Mouse (Mus musculus) MEL (cell line): ENCODE results near the gene Ndrg2. TPM values are rescaled to one million over a fixed set of nuclear protein-coding genes. Genes with fewer than 3 reads are reported as not detected.
"Not testable (repeated sequence)": the region's sequence is repeated elsewhere in the genome, so short reads cannot be mapped to it uniquely, and the experiment has no call there.

Experiments
- DNase-seq: peaks from one replicate; pipeline ENCODE4 v3.0.0; 2011; ENCODE audit warnings: low read depth, low spot score
- H3K27ac ChIP-seq: 2 replicates; pipeline ENCODE4 v1.5.1; 2012; ENCODE audit warnings: low read depth, mild to moderate bottlenecking, control low read depth, low read length, moderate library complexity; ENCODE audit not compliant: control insufficient read depth
- H3K27me3 ChIP-seq, 2 experiments: fragments of 150-350 bp in 1 of 2; sonication (generic) in 1 of 2; 2 replicates each; pipeline ENCODE4 v1.6.1; 2012; ENCODE audit warnings: low read length in 2 of 2, mild to moderate bottlenecking in 2 of 2, improper control_type of control experiment in 1 of 2, moderate library complexity in 1 of 2; ENCODE audit not compliant: insufficient read depth in 2 of 2, control insufficient read depth in 1 of 2
- H3K36me3 ChIP-seq, 2 experiments: 2 replicates each; pipeline ENCODE4 v1.6.1; 2012 to 2014; ENCODE audit warnings: low read length in 2 of 2, improper control_type of control experiment in 1 of 2, inconsistent platforms in 1 of 2, mild to moderate bottlenecking in 1 of 2; ENCODE audit not compliant: insufficient read depth in 2 of 2, control insufficient read depth in 1 of 2
- H3K4me1 ChIP-seq, 2 experiments: fragments of 150-350 bp in 1 of 2; sonication (generic) in 1 of 2; 2 replicates each; pipeline ENCODE4 v1.6.1; 2012; ENCODE audit warnings: low read length in 2 of 2, improper control_type of control experiment in 1 of 2, mild to moderate bottlenecking in 1 of 2; ENCODE audit not compliant: insufficient read depth in 2 of 2, control insufficient read depth in 1 of 2
- H3K4me3 ChIP-seq, 2 experiments: fragments of 150-350 bp in 1 of 2; sonication (generic) in 1 of 2; 2 replicates each; pipeline ENCODE4 v1.5.1; 2012; ENCODE audit warnings: low read depth in 2 of 2, low read length in 2 of 2, mild to moderate bottlenecking in 2 of 2, moderate library complexity in 2 of 2, control low read depth in 1 of 2, improper control_type of control experiment in 1 of 2; ENCODE audit not compliant: control insufficient read depth in 1 of 2, insufficient read depth in 1 of 2
- H3K79me2 ChIP-seq: 2 replicates; pipeline ENCODE4 v1.6.1; 2012; ENCODE audit warnings: mild to moderate bottlenecking, low read length, moderate library complexity; ENCODE audit not compliant: control insufficient read depth, poor library complexity, insufficient read depth
- H3K9ac ChIP-seq: 2 replicates; pipeline ENCODE4 v1.6.1; 2012; ENCODE audit warnings: low read depth, mild to moderate bottlenecking, control low read depth, low read length, moderate library complexity; ENCODE audit not compliant: control insufficient read depth, poor library complexity, severe bottlenecking
- H3K9me3 ChIP-seq: fragments of 150-350 bp; sonication (generic); replicated peaks from 2 replicates; pipeline ENCODE4 v1.6.1; 2012; ENCODE audit warnings: mild to moderate bottlenecking, low read length, improper control_type of control experiment, moderate library complexity; ENCODE audit not compliant: insufficient read depth
- CHD1 ChIP-seq: IDR thresholded peaks from 2 replicates; pipeline ENCODE4 v1.6.1; 2012; ENCODE audit warnings: low read depth, mild to moderate bottlenecking, inconsistent platforms, low read length, improper control_type of control experiment
- CHD2 ChIP-seq: IDR thresholded peaks from 2 replicates; pipeline ENCODE4 v1.6.1; 2011; ENCODE audit warnings: low read length, improper control_type of control experiment
- CTCF ChIP-seq, 3 experiments: IDR thresholded peaks in 2 of 3; conservative IDR thresholded peaks in 1 of 3; 2 replicates each; pipeline ENCODE4 v1.5.1; 2011 to 2012; ENCODE audit warnings: low read length in 3 of 3, low read depth in 2 of 3, mild to moderate bottlenecking in 2 of 3, improper control_type of control experiment in 1 of 3, inconsistent platforms in 1 of 3, mixed read lengths in 1 of 3, moderate library complexity in 1 of 3; ENCODE audit not compliant: control insufficient read depth in 1 of 3, insufficient read depth in 1 of 3, poor library complexity in 1 of 3, severe bottlenecking in 1 of 3
- ETS1 ChIP-seq: IDR thresholded peaks from 2 replicates; pipeline ENCODE4 v1.6.1; 2012; ENCODE audit warnings: low read depth, mild to moderate bottlenecking, inconsistent platforms, low read length, improper control_type of control experiment, moderate library complexity
- MAFK ChIP-seq: IDR thresholded peaks from 2 replicates; pipeline ENCODE4 v1.6.1; 2011; ENCODE audit warnings: low read depth, mild to moderate bottlenecking, low read length, improper control_type of control experiment, borderline replicate concordance
- MYC ChIP-seq: IDR thresholded peaks from 2 replicates; pipeline ENCODE4 v1.6.1; 2011; ENCODE audit warnings: low read depth, mild to moderate bottlenecking, low read length, improper control_type of control experiment, moderate library complexity
- RAD21 ChIP-seq: IDR thresholded peaks from 2 replicates; pipeline ENCODE4 v1.6.1; 2011; ENCODE audit warnings: mild to moderate bottlenecking, low read depth, low read length, improper control_type of control experiment
- RCOR1 ChIP-seq: IDR thresholded peaks from 2 replicates; pipeline ENCODE4 v1.6.1; 2012; ENCODE audit warnings: low read depth, mild to moderate bottlenecking, inconsistent platforms, low read length, improper control_type of control experiment
- SMC3 ChIP-seq: IDR thresholded peaks from 2 replicates; pipeline ENCODE4 v1.6.1; 2011; ENCODE audit warnings: low read depth, low read length, improper control_type of control experiment
- TCF12 ChIP-seq: IDR thresholded peaks from 2 replicates; pipeline ENCODE4 v1.6.1; 2014; ENCODE audit warnings: low read depth, mild to moderate bottlenecking, inconsistent platforms, low read length, improper control_type of control experiment, moderate library complexity
- USF1 ChIP-seq: IDR thresholded peaks from 2 replicates; pipeline ENCODE4 v1.6.1; 2014; ENCODE audit warnings: low read depth, mild to moderate bottlenecking, inconsistent platforms, low read length, improper control_type of control experiment, moderate library complexity
- ZC3H11A ChIP-seq: IDR thresholded peaks from 2 replicates; pipeline ENCODE4 v1.6.1; 2012; ENCODE audit warnings: low read depth, mild to moderate bottlenecking, inconsistent platforms, low read length, improper control_type of control experiment
- ZKSCAN1 ChIP-seq: IDR thresholded peaks from 2 replicates; pipeline ENCODE4 v1.6.1; 2012; ENCODE audit warnings: low read depth, mild to moderate bottlenecking, inconsistent platforms, low read length, improper control_type of control experiment, moderate library complexity
- ZNF384 ChIP-seq: IDR thresholded peaks from 2 replicates; pipeline ENCODE4 v1.6.1; 2012; ENCODE audit warnings: low read depth, mild to moderate bottlenecking, inconsistent platforms, low read length, improper control_type of control experiment
- polyA plus RNA-seq, 2 experiments: library from polyadenylated mRNA; stranded (reverse) in 1 of 2; unstranded in 1 of 2; fragments of >175 nt in 1 of 2; fragments of >200 nt in 1 of 2; gene quantifications; 2 replicates each; pipeline versions ENCODE4 v1.2.1 to v1.2.4; 2012; ENCODE audit warnings: low replicate concordance in 2 of 2, low read depth in 1 of 2; ENCODE audit not compliant: insufficient read length in 2 of 2, insufficient read depth in 1 of 2, missing spikeins in 1 of 2
- total RNA-seq: library from RNA; depleted of rRNA; stranded (reverse); fragments of 300-350 nt; gene quantifications from 2 replicates; pipeline ENCODE4 v1.2.3, GENCODE M21; 2012

Gene Ndrg2
- total and polyA plus RNA-seq, 3 experiments: 11.2 to 48.6 TPM; not detected in 1

DNA sequence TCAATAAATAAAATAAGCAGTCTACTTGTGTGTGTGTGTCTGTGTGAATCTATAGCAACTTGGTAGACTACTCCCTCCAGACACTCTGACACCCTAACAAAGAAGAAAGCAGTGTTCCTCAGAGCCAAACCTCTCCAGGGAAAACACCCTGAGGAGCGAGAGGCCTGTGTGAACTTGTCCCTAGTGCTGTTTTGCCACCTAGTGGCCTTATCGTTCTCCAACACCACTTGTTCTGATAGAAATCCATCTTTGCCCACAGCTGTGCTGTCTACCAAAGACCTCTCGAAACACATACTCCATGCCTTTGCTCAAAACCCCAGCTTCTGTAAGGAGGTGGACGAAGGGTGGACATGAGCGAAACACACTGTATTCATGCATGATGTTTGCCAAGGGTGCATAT is 16.9 kb upstream of the Ndrg2 start:
- no peaks in the 10 kb centered on the region for H3K79me2 ChIP-seq
- H3K4me3 ChIP-seq: no peak overlapping the region
- H3K4me1 ChIP-seq: no peaks in the 10 kb centered on the region
- H3K36me3 ChIP-seq: no peaks in the 10 kb centered on the region
- no peaks in the 10 kb centered on the region for H3K27me3 ChIP-seq
- H3K9ac ChIP-seq: no peak overlapping the region
- DNase-seq: peak; percentile 73
- H3K27ac ChIP-seq: no peak overlapping the region
- TF ChIP-seq RAD21 (peak; percentile 63), SMC3 (peak; percentile 68), CTCF (IDR thresholded peaks at IDR 0.05 in 2 of 3, conservative IDR thresholded peaks at IDR 0.05 in 1 of 3; ENCODE audit: control insufficient read depth in 1 of 3, insufficient read depth in 1 of 3, low read depth in 2 of 3, low read length in 3 of 3, poor library complexity in 1 of 3, severe bottlenecking in 1 of 3) (peak; percentile 45 to 69 (median 46)), ZC3H11A (peak; percentile 39; the same call in 1 of the 2 replicates), CHD2 (no peak), ZNF384 (peak; percentile 42; the same call in 1 of the 2 replicates)
- no peaks in the 10 kb centered on the region for H3K9me3 ChIP-seq

GRCm38 (mm10) chr14:51929968-51930367 is 16.0 kb upstream of the Ndrg2 start:
- Histone ChIP-seq H3K27ac (no peak overlapping the region), H3K27me3 (no peaks in the 10 kb centered on the region), H3K4me3 (peak overlapping the region; percentile 47 to 49), H3K4me1 (no peaks in the 10 kb centered on the region), H3K36me3 (no peaks in the 10 kb centered on the region), H3K9ac (peak overlapping the region; percentile 9; the same call in 1 of the 2 replicates), H3K9me3 (no peaks in the 10 kb centered on the region), H3K79me2 (no peaks in the 10 kb centered on the region)
- TF ChIP-seq MAFK: no peak
- peak; percentile 46; the same call in 1 of the 2 replicates for TF ChIP-seq ZKSCAN1
- DNase-seq: peak; percentile 23

DNA sequence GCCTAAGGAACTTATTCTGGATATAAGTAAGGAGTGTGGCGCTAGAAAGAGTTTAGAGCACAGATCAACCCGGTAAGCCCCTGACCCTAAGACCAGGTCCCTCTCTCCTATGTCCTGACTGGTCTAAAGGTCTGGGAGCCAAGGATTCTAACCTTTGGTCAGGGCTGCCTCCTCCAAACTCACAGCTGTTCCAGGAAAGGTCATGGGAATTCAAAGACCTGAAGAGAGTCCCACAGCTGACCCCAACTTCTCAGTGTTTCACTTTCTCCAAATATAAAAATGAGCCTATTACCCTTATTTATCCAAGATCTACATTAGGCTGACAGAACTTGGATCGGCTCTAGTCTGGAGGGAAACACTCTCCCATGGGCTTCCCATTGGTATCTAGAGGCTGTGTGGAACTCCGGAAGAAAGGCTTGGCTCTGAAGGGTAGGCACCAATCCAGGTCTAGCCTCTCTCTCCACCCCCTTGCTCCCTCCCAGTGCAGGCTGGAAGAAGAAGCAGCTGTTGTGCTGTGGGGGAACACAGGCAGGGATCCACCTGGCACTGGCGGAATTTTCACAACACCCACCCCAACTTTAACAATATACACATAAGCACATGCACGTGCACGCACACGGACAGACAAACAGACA is 15.5 kb upstream of the Ndrg2 start:
- H3K9me3 ChIP-seq: no peaks in the 10 kb centered on the region
- H3K36me3 ChIP-seq: no peaks in the 10 kb centered on the region
- no peaks in the 10 kb centered on the region for H3K27me3 ChIP-seq
- H3K4me1 ChIP-seq: no peaks in the 10 kb centered on the region
- no peak overlapping the region for H3K27ac ChIP-seq
- no peaks in the 10 kb centered on the region for H3K79me2 ChIP-seq
- DNase-seq: no peak
- H3K4me3 ChIP-seq: peak overlapping the region in 1 of 2 experiments; percentile 49; a peak in 3 of 4 replicates
- H3K9ac ChIP-seq: no peak overlapping the region
- no peak for TF ChIP-seq TCF12
- TF ChIP-seq USF1: no peak
- no peak for TF ChIP-seq RCOR1
- no peak for TF ChIP-seq ETS1
- TF ChIP-seq CHD1: no peak
- TF ChIP-seq ZKSCAN1: no peak
- TF ChIP-seq MYC: no peak
- TF ChIP-seq, all 39 proteins: peak for 0

DNA sequence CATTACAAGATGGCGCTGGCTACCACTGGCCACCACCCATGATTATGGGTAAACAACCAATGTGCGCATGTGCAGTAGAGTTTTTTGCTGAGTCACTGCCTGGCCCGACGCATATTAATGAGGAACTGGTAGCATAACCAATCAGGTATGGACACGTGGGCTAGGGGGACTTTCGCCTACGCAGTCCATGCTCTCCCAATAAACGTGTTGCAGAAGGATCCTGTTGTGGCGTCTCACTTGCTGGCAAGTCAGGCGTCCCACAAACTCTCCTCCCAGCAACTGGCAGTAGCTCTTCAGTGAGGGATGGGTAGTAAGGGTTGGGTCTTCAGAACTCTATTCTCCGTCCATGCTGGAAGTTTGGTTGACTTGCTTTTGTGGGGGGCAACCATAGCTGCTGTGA is 13.0 kb upstream of the Ndrg2 start:
- not testable (repeated sequence) for H3K4me3 ChIP-seq, H3K36me3 ChIP-seq, H3K79me2 ChIP-seq, DNase-seq, H3K27ac ChIP-seq, H3K9ac ChIP-seq, H3K4me1 ChIP-seq, H3K9me3 ChIP-seq, H3K27me3 ChIP-seq
